Mouse (Mus musculus) effector memory CD4-positive, alpha-beta T cell, adult 7 months (primary cell): ENCODE measurements around the gene Pym1. TPM values are rescaled to one million over a fixed set of nuclear protein-coding genes. Genes with fewer than 3 reads are reported as not detected.

ENCODE experiments used
- polyA plus RNA-seq: library from polyadenylated mRNA; unstranded; fragments of 100-300 nt; shearing (Covaris generic); gene quantifications from one replicate; pipeline ENCODE4 v1.2.1, GENCODE M21; 2017

The Pym1 gene
- 22.9 TPM for polyA plus RNA-seq

GRCm38 (mm10) chr10:128747646-128748251 lies at the start of gene Pym1:
Pym1 (plus strand) TSS chr10:128747889.

DNA sequence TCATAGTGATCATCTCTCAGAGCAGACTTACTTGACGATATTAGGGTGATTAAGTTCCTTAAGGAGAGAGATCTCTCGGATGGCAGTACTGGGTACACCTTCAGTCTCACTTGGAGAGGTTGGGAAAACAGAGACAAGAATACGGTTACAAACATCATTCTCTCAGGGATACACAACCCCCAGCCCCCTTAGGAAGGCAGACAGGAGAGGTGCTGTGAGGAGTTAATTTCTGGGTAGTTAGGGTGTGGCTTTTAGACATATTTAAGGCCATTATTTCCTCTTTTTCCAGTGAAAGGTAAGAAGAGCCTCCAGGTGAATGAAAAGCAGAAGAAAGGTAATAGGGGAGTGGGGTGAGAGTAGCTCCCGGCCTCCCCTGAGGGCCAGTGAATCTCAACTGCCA lies 43.8 kb upstream of the Pym1 start, which contains the start of gene Pmel:
TSS of gene Pmel (plus strand) at position 301 of the 400 bp plus-strand sequence.

DNA sequence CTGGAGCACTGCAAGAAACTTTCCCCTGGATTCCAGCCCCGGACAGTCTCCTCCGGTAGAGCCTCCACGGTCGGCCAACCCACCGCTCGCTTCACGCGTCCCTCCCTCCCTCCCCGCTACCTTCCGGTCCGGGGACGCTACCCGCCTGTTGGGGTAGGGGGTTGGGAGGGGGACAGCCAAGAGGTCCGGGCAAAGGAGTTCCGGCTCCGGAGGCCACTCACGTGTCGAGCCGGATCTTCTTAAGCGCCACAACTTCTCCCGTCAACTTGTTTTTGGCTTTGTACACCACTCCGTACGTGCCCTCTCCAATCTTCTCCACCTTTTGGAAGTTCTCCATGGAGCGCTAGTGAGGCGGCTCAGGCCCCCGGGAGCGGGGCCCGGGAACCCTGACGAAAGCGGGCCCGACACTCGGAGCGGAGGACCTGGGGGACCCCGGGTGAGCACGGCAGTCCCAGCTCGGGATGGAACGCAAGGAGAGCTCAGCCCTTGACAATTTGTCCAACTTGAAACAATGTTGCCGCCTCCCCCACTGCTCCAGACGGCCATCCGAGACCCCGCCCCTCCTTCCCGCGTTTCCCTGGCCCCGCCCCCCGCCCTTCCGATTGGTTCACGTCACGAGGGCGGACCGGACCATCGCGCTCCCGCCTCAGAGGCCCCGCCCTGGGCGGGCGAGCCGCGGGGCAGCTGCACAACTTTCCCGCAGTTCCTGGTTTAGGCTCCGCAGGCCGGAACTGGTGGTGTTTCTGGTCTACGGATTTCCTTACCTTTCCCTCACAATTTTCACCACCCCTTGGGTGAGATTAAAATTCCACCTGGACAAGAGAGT lies 43.0 kb upstream of the Pym1 start, which contains the start of gene Cdk2:
TSS of gene Cdk2 (minus strand) at position 541 of the 826 bp plus-strand sequence.

DNA sequence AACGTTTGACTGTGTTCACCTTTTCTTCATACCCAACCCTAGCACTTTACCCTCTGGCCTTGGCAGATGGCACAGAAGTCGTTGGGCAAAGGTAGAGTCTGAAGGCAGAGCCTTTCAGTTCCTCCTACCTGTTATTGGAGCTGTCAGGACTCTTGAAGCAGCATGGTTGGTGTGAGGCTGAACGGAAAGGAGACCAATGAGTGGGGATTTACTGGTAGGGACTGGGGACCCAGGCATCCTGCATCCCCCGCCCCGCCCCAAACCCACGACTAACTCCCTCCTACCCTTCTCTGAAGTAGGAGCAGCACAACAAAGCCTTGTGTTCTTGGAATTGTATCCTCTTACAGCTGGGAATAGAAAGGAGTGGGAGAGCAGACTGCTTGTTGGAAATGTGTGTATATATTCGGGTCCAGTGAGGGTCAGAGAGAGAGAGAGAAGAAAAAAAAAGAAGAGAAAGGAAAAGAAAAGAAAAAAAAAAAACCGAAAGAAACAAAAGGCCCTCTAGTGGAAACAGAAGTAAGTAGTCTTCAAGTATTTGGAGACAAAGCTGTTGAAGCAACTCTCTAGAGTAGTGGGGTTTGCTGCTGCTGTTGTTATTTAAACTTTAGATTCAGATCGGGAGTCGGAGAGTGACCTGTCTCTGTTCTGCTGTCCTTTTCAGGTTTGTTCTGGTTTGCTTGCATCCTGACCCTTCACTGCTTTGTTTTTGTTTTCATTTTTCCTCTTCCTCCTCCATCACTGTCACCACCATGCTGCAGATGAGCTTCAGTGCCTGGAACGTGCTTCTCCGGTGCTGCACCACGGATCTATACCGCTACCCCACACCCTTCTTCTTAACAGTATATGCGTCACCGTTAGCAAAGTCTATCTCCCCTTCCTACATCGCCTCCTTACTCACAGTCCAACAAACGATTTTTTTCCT lies 2.7 kb upstream of the Pym1 start, which contains the start of gene Dgka:
TSS of gene Dgka (minus strand) at position 176 of the 922 bp plus-strand sequence.

DNA sequence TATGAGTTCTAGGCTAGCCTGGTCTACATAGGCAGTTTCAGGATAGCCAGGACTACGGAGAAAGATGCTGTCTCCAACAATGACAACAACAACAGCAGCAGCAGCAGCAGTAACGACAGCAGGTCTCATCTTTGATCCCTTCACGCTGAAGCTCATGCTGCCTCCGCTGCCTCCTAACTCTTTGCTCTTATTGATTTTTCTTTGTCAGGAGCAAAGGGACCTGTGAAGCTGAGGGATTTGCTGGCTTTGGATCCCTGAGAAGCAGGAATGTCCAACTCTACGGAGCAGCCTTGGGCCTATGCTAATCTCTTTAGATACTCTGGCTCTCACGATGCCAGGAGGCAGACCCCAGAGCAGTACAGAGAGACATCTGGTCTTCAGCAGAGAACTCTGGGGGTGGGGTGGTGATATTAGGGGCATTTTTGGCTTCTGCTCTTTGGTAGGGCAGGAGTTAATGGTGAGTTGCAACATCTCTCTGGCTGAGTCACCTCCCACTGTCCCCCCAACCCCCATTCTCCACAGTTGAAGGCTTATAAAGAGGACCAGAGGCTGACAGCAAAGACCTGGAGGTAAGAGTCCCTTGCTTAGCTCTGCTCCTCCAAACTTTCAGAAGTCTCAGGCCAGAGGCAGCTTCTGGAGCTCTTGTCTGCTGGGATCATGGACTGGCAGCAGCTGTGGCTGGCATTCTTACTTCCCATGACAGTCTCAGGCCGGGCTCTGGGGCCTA lies 42.9 kb downstream of the Pym1 start, which contains the start of gene Mmp19:
TSS of gene Mmp19 (plus strand) at position 513 of the 727 bp plus-strand sequence.

GRCm38 (mm10) chr10:128803771-128804270 lies 56.1 kb downstream of the Pym1 start, which contains the start of gene Dnajc14:
Dnajc14 (plus strand) TSS chr10:128804062.

DNA sequence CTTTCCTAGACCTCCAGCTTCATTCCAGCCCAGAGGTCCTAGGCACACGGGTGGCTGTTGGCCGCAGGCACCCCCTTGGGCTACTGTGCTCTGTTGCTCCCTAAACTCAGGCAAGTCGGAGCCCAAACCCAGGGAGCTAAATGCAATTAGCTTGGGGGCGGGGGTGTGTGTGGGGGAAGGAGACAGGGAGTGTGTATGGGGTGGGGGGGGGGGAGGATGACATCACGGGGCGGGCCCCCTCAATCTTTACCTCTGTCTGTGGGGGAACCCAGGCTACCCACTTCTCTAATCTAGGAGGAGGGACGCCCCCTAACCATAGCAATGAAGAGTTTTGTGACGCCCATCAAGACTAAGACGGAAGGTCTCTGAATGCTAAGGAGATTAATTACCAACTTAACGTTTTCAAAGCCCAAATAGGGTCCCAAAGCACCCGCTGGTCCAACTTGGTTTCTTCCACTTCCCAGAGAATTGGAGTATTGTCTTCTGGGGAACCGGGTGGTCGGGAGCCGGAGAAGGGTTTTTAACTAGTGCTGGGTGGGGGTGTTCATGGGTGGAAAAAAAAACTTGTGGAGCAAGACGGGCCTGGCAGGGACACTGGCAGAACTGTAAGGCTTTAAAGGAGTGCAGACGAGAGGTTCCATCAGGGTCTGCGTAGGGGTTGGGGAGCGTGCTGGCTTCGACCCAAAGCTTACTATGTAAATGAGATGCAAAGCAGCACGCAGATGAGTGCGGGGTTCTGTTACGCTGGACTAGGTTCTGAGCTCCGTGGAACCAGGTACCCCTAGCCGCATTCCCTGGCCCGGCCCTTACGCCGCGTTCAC lies 56.8 kb downstream of the Pym1 start, which contains the start of gene Tmem198b:
TSS of gene Tmem198b (minus strand) at position 100 of the 821 bp plus-strand sequence.

Other genes with a start within 250 kb of the Pym1 start
- gene Myl6b, start 249.2 kb upstream of the Pym1 start, polyA plus RNA-seq, result 2.7 TPM
- gene Esyt1, start 222.0 kb upstream of the Pym1 start, polyA plus RNA-seq, result 300 TPM
- gene Zc3h10, start 200.1 kb upstream of the Pym1 start, polyA plus RNA-seq, result 38.5 TPM
- gene Rpl41, start 198.6 kb upstream of the Pym1 start, polyA plus RNA-seq, result 2,513 TPM
- gene Pa2g4, start 181.9 kb upstream of the Pym1 start, polyA plus RNA-seq, result 19.5 TPM
- gene Erbb3, start 158.2 kb upstream of the Pym1 start, polyA plus RNA-seq, result 1.8 TPM
- gene Rps26, start 121.1 kb upstream of the Pym1 start, polyA plus RNA-seq, result 444 TPM
- gene Ikzf4, start 101.9 kb upstream of the Pym1 start, polyA plus RNA-seq, result 1.2 TPM
- gene Suox, start 73.8 kb upstream of the Pym1 start, polyA plus RNA-seq, result 3.7 TPM
- gene Rab5b, start 51.6 kb upstream of the Pym1 start, polyA plus RNA-seq, result 21.6 TPM
- 2.7 TPM for gene Pmel, start 43.7 kb upstream of the Pym1 start, polyA plus RNA-seq
- 15.5 TPM for gene Cdk2, start 42.9 kb upstream of the Pym1 start, polyA plus RNA-seq
- 511 TPM for gene Dgka, start 3.0 kb upstream of the Pym1 start, polyA plus RNA-seq
- gene Mmp19, start 43.0 kb downstream of the Pym1 start, polyA plus RNA-seq, result 0.15 TPM
- 65.8 TPM for gene Dnajc14, start 56.2 kb downstream of the Pym1 start, polyA plus RNA-seq
- gene Tmem198b, start 56.5 kb downstream of the Pym1 start, polyA plus RNA-seq, result 3.0 TPM
- 120 TPM for gene Sarnp, start 69.4 kb downstream of the Pym1 start, polyA plus RNA-seq
- 46.6 TPM for gene Ormdl2, start 73.8 kb downstream of the Pym1 start, polyA plus RNA-seq
- gene Gdf11, start 143.8 kb downstream of the Pym1 start, polyA plus RNA-seq, result 1.8 TPM
- gene Cd63, start 153.1 kb downstream of the Pym1 start, polyA plus RNA-seq, result not detected
- gene Rdh5, start 175.0 kb downstream of the Pym1 start, polyA plus RNA-seq, result 5.1 TPM
- 119 TPM for gene Bloc1s1, start 176.1 kb downstream of the Pym1 start, polyA plus RNA-seq
- gene Itga7, start 185.9 kb downstream of the Pym1 start, polyA plus RNA-seq, result 45.6 TPM
- gene Mettl7b, start 213.1 kb downstream of the Pym1 start, polyA plus RNA-seq, result not detected
- 0.17 TPM for gene Olfr9, start 241.5 kb downstream of the Pym1 start, polyA plus RNA-seq